Mouse (Mus musculus) spleen, embryonic (tissue): ENCODE results near the gene Cstf1.

Experiments
- CTCF ChIA-PET: fragments of 350-600 bp; sonication (Branson Sonifier 250); formaldehyde crosslinking; loops from one replicate; lab custom pipeline; 2022; lab: Charles Lee

Gene Cstf1

GRCm38 (mm10) chr2:172413273-172413672 is 42.8 kb downstream of the Cstf1 start:
- CTCF ChIA-PET, result interaction anchor here (0.6 kb wide), 1 partner anchor 28 kb away, joined by 4 read pairs; no protein-coding TSS in a partner anchor

- CTCF ChIA-PET, result interaction anchor here (0.6 kb wide), 1 partner anchor 28 kb away, joined by 4 read pairs; no protein-coding TSS in a partner anchor
Measured at GRCm38 (mm10) chr2:172413894-172414293, 43.4 kb downstream of the Cstf1 start.

- CTCF ChIA-PET, result no interaction called here
Measured at GRCm38 (mm10) chr2:172416218-172416617, 45.7 kb downstream of the Cstf1 start.

- CTCF ChIA-PET, result no interaction called here
Measured at GRCm38 (mm10) chr2:172416876-172417275, 46.4 kb downstream of the Cstf1 start.

GRCm38 (mm10) chr2:172418208-172418607 is 47.7 kb downstream of the Cstf1 start:
- CTCF ChIA-PET, result no interaction called here

- CTCF ChIA-PET, result no interaction called here
Measured at GRCm38 (mm10) chr2:172430609-172431008, 60.1 kb downstream of the Cstf1 start.
